Mouse (Mus musculus): ENCODE results near the gene Gpank1. TPM values are rescaled to one million over a fixed set of nuclear protein-coding genes. Genes with fewer than 3 reads are reported as not detected.

Gpank1 gene
- polyA plus RNA-seq, 1 experiment, result 25.3 TPM

DNA sequence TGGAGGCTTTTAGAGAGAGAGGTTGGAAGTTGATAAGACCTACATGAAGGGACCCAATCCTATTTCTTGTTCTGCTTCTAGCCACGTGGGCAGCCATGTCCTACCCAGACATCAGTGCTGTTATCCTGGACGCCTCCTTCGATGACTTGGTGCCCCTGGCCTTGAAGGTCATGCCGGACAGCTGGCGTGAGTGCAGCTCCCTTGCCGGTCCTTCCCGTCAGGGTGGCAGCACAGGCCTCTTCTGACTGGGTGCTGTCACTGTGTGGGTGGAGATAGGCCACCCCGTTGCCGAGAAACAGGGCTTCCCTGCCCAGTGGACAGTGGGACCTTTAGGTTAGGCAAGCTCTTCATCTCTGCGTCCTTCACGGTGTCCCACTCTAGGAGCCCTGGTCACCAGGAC, 20.1 kb upstream of the Gpank1 start:
- no peak overlapping the region for H3K27ac ChIP-seq (ENCODE audit: insufficient read depth, low read depth, low read length)
- peaks cover 24% of the 10 kb centered on the region for H3K4me1 ChIP-seq (ENCODE audit: control insufficient read depth, insufficient read depth, insufficient read length, low read length)
- peaks cover 55% of the 10 kb centered on the region for H3K36me3 ChIP-seq (ENCODE audit: control insufficient read depth, insufficient read depth, low read length)
- no peak overlapping the region for H3K4me3 ChIP-seq (ENCODE audit: low read depth, low read length)
- 91% methylated on average over 11 of the region's 11 CpGs for WGBS
- TF ChIP-seq CTCF (IDR thresholded peaks at IDR 0.05; ENCODE audit: extremely low read depth, insufficient read length, insufficient replicate concordance, low read depth, low read length) (no peak), POLR2A (IDR thresholded peaks at IDR 0.05; ENCODE audit: low read depth, low read length) (no peak)
- H3K27me3 ChIP-seq (ENCODE audit: control insufficient read depth, insufficient read depth, low read length), result no peaks in the 10 kb centered on the region

GRCm38 (mm10) chr17:35102299-35102698, 19.0 kb upstream of the Gpank1 start:
- peaks cover 24% of the 10 kb centered on the region for H3K4me1 ChIP-seq (ENCODE audit: control insufficient read depth, insufficient read depth, insufficient read length, low read length)
- H3K4me3 ChIP-seq (ENCODE audit: low read depth, low read length), result no peak overlapping the region
- peaks cover 47% of the 10 kb centered on the region for H3K36me3 ChIP-seq (ENCODE audit: control insufficient read depth, insufficient read depth, low read length)
- no peaks in the 10 kb centered on the region for H3K27me3 ChIP-seq (ENCODE audit: control insufficient read depth, insufficient read depth, low read length)
- no peak for TF ChIP-seq CTCF (IDR thresholded peaks at IDR 0.05; ENCODE audit: extremely low read depth, insufficient read length, insufficient replicate concordance, low read depth, low read length)
- no peak for TF ChIP-seq POLR2A (IDR thresholded peaks at IDR 0.05; ENCODE audit: low read depth, low read length)
- no peak overlapping the region for H3K27ac ChIP-seq (ENCODE audit: insufficient read depth, low read depth, low read length)
- WGBS, result 91% methylated on average over 8 of the region's 8 CpGs

DNA sequence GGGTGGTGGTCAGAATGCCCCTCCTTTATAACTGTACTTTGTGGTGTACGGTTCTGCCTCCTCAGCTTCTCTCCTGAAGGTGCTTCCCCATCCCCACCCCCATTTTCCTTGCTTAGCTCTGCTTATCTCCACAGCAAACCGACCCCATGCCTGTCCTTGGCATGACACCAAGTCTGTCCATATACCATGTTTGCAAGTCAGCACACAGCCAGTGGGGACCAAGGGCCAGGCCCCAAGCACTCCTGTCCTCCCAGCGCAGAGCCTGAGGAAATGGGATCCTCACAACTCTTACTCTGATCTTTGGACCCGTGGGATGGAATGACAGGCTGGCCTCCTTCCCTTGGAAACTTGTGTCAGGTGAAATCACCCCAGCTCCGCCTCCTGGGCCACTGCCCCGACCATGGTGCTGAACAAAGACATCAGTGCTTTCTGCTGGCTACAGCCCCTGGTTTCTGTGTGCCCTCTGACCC, 18.0 kb upstream of the Gpank1 start:
- 20% methylated on average over 6 of the region's 6 CpGs for WGBS
- Histone ChIP-seq H3K4me1 (ENCODE audit: control insufficient read depth, insufficient read depth, insufficient read length, low read length) (peaks cover 24% of the 10 kb centered on the region), H3K27ac (ENCODE audit: insufficient read depth, low read depth, low read length) (peak overlapping the region; percentile 35; the same call in 1 of the 2 replicates), H3K27me3 (ENCODE audit: control insufficient read depth, insufficient read depth, low read length) (no peaks in the 10 kb centered on the region), H3K4me3 (ENCODE audit: low read depth, low read length) (no peak overlapping the region), H3K36me3 (ENCODE audit: control insufficient read depth, insufficient read depth, low read length) (peaks cover 40% of the 10 kb centered on the region)
- TF ChIP-seq CTCF (IDR thresholded peaks at IDR 0.05; ENCODE audit: extremely low read depth, insufficient read length, insufficient replicate concordance, low read depth, low read length) (no peak), POLR2A (IDR thresholded peaks at IDR 0.05; ENCODE audit: low read depth, low read length) (no peak)

GRCm38 (mm10) chr17:35104079-35104478, 17.2 kb upstream of the Gpank1 start:
- Histone ChIP-seq H3K36me3 (ENCODE audit: control insufficient read depth, insufficient read depth, low read length) (peaks cover 34% of the 10 kb centered on the region), H3K27me3 (ENCODE audit: control insufficient read depth, insufficient read depth, low read length) (no peaks in the 10 kb centered on the region), H3K4me1 (ENCODE audit: control insufficient read depth, insufficient read depth, insufficient read length, low read length) (peaks cover 24% of the 10 kb centered on the region), H3K4me3 (ENCODE audit: low read depth, low read length) (no peak overlapping the region), H3K27ac (ENCODE audit: insufficient read depth, low read depth, low read length) (no peak overlapping the region)
- TF ChIP-seq POLR2A (IDR thresholded peaks at IDR 0.05; ENCODE audit: low read depth, low read length) (no peak), CTCF (IDR thresholded peaks at IDR 0.05; ENCODE audit: extremely low read depth, insufficient read length, insufficient replicate concordance, low read depth, low read length) (no peak)
- WGBS, result 96% methylated on average over 7 of the region's 7 CpGs

DNA sequence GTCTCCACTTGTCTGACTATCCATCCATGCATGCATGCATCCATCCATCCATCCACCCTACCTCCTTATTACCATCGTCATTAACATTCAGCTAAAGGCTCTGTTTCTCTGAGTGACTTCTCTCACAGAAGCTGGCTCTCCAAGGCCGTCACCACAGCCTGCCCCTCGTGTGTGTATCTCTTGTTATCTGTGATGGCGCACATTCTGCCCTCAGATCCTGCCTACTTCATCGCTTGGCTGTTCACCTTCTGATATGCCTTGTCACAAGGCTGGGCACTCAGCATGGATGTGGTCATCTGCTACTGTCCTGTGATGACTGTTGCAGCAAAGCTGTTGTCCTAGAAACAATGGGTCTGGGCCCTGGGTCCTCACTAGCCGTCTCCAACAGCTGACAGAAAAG, 16.5 kb upstream of the Gpank1 start:
- no peak overlapping the region for H3K27ac ChIP-seq (ENCODE audit: insufficient read depth, low read depth, low read length)
- peaks cover 30% of the 10 kb centered on the region for H3K36me3 ChIP-seq (ENCODE audit: control insufficient read depth, insufficient read depth, low read length)
- 87% methylated on average over 6 of the region's 6 CpGs for WGBS
- H3K4me1 ChIP-seq (ENCODE audit: control insufficient read depth, insufficient read depth, insufficient read length, low read length), result peaks cover 21% of the 10 kb centered on the region
- H3K27me3 ChIP-seq (ENCODE audit: control insufficient read depth, insufficient read depth, low read length), result no peaks in the 10 kb centered on the region
- no peak for TF ChIP-seq POLR2A (IDR thresholded peaks at IDR 0.05; ENCODE audit: low read depth, low read length)
- TF ChIP-seq CTCF (IDR thresholded peaks at IDR 0.05; ENCODE audit: extremely low read depth, insufficient read length, insufficient replicate concordance, low read depth, low read length), result no peak
- no peak overlapping the region for H3K4me3 ChIP-seq (ENCODE audit: low read depth, low read length)

DNA sequence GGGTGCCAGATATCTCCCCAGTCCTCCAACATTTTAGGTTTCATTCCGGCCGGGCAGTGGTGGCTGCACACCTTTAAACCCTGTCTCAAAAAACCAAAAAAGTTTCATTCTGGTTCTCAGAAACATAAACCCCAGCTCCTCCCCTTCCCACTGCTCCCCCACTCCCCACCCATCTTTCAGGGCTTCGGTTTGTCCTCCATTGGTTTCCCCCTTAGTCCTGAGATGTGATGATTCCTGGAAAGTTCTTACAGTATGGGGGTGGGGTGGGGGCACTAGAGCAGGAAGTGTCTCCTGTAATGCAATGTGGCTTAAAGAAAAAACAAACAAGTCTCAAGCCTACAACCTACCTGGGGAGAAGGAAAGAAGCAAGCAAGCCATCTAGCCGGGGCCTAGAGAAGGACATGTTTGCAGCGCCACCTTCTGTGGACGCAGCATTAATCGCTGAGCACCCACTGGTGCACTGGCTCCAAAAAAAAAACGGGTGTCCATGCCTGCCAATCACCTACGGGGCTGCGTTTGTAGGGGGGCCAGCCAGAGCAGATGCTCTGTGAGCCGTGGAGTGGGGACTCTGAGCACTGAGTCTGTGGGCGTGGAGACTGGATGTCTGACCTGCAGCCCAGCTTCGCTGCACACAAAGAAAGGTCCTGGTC, 15.4 kb upstream of the Gpank1 start:
- 30% methylated on average over 13 of the region's 13 CpGs for WGBS
- peaks cover 12% of the 10 kb centered on the region for H3K4me1 ChIP-seq (ENCODE audit: control insufficient read depth, insufficient read depth, insufficient read length, low read length)

DNA sequence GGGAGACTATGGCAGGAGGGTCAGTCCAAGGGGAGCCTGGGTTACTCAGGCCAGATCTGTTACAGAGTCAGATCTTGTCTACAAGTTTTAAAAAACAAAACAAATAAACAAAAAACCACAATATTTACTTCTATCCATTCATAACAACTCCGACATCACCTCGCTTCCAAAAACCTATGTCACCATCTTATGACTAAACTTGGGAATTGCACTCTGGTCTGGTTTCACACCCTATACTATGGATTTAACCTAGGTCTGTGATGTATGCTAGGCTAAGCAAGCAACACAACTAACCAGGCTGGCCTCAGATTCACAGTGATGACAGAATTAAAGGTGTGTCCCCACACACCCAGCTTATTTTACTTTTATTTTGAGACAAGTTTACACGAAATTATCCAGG, 14.7 kb upstream of the Gpank1 start:
- WGBS, result 58% methylated on average over 3 of the region's 3 CpGs
- TF ChIP-seq CTCF (IDR thresholded peaks at IDR 0.05; ENCODE audit: extremely low read depth, insufficient read length, insufficient replicate concordance, low read depth, low read length) (no peak), POLR2A (IDR thresholded peaks at IDR 0.05; ENCODE audit: low read depth, low read length) (no peak)
- H3K4me3 ChIP-seq (ENCODE audit: low read depth, low read length), result no peak overlapping the region

More for the DNA sequence above, 15.4 kb upstream of the Gpank1 start:
- no peak for TF ChIP-seq POLR2A (IDR thresholded peaks at IDR 0.05; ENCODE audit: low read depth, low read length)
- peak; percentile 53; the same call in 1 of the 2 replicates for TF ChIP-seq CTCF (IDR thresholded peaks at IDR 0.05; ENCODE audit: extremely low read depth, insufficient read length, insufficient replicate concordance, low read depth, low read length)
- no peaks in the 10 kb centered on the region for H3K27me3 ChIP-seq (ENCODE audit: control insufficient read depth, insufficient read depth, low read length)
- no peak overlapping the region for H3K4me3 ChIP-seq (ENCODE audit: low read depth, low read length)
- peaks cover 23% of the 10 kb centered on the region for H3K36me3 ChIP-seq (ENCODE audit: control insufficient read depth, insufficient read depth, low read length)
- no peak overlapping the region for H3K27ac ChIP-seq (ENCODE audit: insufficient read depth, low read depth, low read length)

More for the DNA sequence above, 14.7 kb upstream of the Gpank1 start:
- H3K4me1 ChIP-seq (ENCODE audit: control insufficient read depth, insufficient read depth, insufficient read length, low read length), result peaks cover 11% of the 10 kb centered on the region
- H3K27ac ChIP-seq (ENCODE audit: insufficient read depth, low read depth, low read length), result no peak overlapping the region
- H3K36me3 ChIP-seq (ENCODE audit: control insufficient read depth, insufficient read depth, low read length), result peaks cover 17% of the 10 kb centered on the region
- no peaks in the 10 kb centered on the region for H3K27me3 ChIP-seq (ENCODE audit: control insufficient read depth, insufficient read depth, low read length)
